Mouse (Mus musculus) kidney, embryonic 16.5 days (tissue): ENCODE measurements around the gene Oprl1. TPM values are rescaled to one million over a fixed set of nuclear protein-coding genes. Genes with fewer than 3 reads are reported as not detected.
A peak's percentile ranks its signal among the peaks of the same experiment; 100 is the strongest.

Experiments used
- ATAC-seq: fragments of 200-750 bp; cut with Nextera tagmentation; 2 replicates; pipeline ENCODE4 v1.8.0; 2017; ENCODE audit warnings: moderate TSS enrichment; ENCODE audit not compliant: low FRiP score, low TSS enrichment
- H3K27ac ChIP-seq: fragments of 300-500 bp; sonication (generic); 2 replicates; pipeline ENCODE4 v1.5.1; 2014; ENCODE audit warnings: low read length
- H3K27me3 ChIP-seq: fragments of 300-500 bp; sonication (generic); 2 replicates; pipeline ENCODE4 v1.6.1; 2014; ENCODE audit warnings: low read length, control low read depth, mixed read lengths; ENCODE audit not compliant: insufficient read depth
- H3K36me3 ChIP-seq: fragments of 300-500 bp; sonication (generic); 2 replicates; pipeline ENCODE4 v1.6.1; 2014; ENCODE audit warnings: low read length, control low read depth, mixed read lengths; ENCODE audit not compliant: insufficient read depth
- H3K4me1 ChIP-seq: fragments of 300-500 bp; sonication (generic); 2 replicates; pipeline ENCODE4 v1.6.1; 2014; ENCODE audit warnings: low read length, control low read depth, mixed read lengths; ENCODE audit not compliant: insufficient read depth
- H3K4me2 ChIP-seq: fragments of 300-500 bp; sonication (generic); replicated peaks from 2 replicates; pipeline ENCODE4 v1.6.1; 2014; ENCODE audit warnings: low read depth, low read length
- H3K4me3 ChIP-seq: fragments of 300-500 bp; sonication (generic); 2 replicates; pipeline ENCODE4 v1.5.1; 2014; ENCODE audit warnings: mild to moderate bottlenecking, low read length
- H3K9ac ChIP-seq: fragments of 300-500 bp; sonication (generic); replicated peaks from 2 replicates; pipeline ENCODE4 v1.6.1; 2014; ENCODE audit warnings: low read length
- H3K9me3 ChIP-seq: fragments of 300-500 bp; sonication (generic); 2 replicates; pipeline ENCODE4 v1.6.1; 2016; ENCODE audit warnings: low read length, control low read depth
- WGBS: fragments of 180-500 bp; shearing (Covaris S2); extraction: QIAGEN DNeasy Blood & Tissue Kit; methylation state at CpG from one replicate; pipeline ENCODE4 v1.1.7; 2014; 5-methylcytosine and 5-hydroxymethylcytosine counted together
- polyA plus RNA-seq: library from polyadenylated mRNA; unstranded; fragments of >200 nt; fragmentation: Nextera tagmentation; extraction: Ambion mirVana; gene quantifications from 2 replicates; pipeline ENCODE4 v1.2.1, GENCODE M21; 2015

Oprl1 gene
- polyA plus RNA-seq, 1 experiment from 2014 or later = 0.50 TPM

DNA sequence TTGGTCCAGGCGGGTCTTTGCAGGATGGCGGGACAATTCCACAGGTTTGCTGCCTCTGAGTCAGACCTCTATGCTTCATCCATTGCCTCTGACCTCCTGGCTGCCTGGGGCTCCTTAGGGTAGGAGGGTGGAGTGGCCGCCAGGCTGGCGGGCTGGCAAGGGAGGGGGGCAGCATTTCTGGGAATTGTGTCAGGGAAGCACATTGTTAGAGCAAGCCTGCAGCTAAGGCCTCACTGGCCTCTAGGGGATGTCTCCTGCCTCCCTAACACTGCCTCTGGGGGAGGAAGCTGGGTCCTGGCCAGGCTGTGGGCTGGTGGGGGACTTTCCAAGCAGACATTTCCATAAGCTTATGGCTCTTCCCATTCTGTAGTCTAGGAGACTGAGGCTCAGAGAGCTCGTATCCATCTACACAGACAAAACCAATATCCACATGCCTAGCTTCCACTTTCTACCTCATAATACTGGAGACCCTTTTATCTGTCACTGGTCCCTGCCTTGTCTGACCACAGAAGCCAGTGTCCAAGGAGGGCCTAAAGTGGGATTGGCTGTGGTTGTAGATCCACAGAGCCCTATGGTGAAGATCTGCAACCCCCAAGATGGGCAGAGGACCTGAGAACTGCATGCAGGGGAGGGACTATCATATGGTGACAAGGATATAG, 37.6 kb upstream of the Oprl1 start:
- Histone ChIP-seq H3K36me3 (no peaks in the 10 kb centered on the region), H3K27ac (peak overlapping the region; percentile 63), H3K9me3 (no peaks in the 10 kb centered on the region), H3K4me1 (peaks cover 27% of the 10 kb centered on the region), H3K9ac (0 out of 2 replicates have a peak overlapping the region, but pooled peaks have one; percentile 22), H3K27me3 (peaks cover 12% of the 10 kb centered on the region), H3K4me2 (no peak overlapping the region), H3K4me3 (no peak overlapping the region)
- WGBS = 72% methylated on average over 5 of the region's 5 CpGs
- no peak for ATAC-seq

DNA sequence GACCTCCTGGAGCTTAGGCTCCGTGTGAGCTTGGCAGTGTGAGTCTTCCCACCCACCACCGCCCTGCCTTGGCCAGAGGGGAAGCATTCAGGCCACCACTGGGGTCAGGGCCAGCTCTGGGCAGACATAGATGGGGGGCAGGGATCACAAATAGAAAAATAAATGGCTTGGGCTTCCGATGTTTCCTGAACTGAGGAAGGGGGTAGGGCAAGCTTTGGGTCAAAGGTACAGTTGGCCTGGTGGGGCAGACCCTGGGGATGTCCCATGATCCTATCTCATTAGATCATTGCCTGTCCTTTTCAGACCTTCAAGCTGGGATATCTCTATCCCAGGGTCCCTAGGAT, 37.1 kb upstream of the Oprl1 start:
- H3K4me1 ChIP-seq = peaks cover 27% of the 10 kb centered on the region
- 58% methylated on average over 3 of the region's 3 CpGs for WGBS
- no peaks in the 10 kb centered on the region for H3K36me3 ChIP-seq
- H3K4me3 ChIP-seq = no peak overlapping the region
- H3K9me3 ChIP-seq = no peaks in the 10 kb centered on the region
- H3K4me2 ChIP-seq = no peak overlapping the region
- H3K9ac ChIP-seq = 0 out of 2 replicates have a peak overlapping the region, but pooled peaks have one; percentile 22
- H3K27me3 ChIP-seq = peaks cover 7% of the 10 kb centered on the region
- ATAC-seq = no peak
- peak overlapping the region; percentile 63 for H3K27ac ChIP-seq

DNA sequence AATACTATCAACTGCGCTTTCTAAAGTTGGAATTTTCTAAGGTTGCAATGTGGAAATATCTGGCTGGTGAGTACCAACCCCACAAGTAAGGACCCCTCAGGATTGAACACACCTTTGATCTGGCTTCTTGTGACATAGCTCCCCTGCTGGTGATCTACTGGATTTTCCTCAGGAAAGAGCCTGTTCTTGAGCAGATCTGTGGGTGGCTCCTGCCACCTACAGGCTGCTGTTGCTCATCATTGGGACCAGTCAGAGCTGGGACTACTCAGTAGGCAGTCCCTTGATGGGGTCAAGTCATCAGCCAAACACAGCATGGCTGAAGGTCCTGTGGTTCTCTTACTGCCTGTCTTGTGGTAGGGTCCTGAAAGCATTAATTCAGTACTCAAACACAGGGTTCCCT, 36.0 kb upstream of the Oprl1 start:
- WGBS = 51% methylated on average over 1 of the region's 1 CpGs
- H3K4me1 ChIP-seq = peaks cover 27% of the 10 kb centered on the region
- H3K27ac ChIP-seq = no peak overlapping the region
- no peak overlapping the region for H3K4me2 ChIP-seq
- no peaks in the 10 kb centered on the region for H3K27me3 ChIP-seq
- H3K9me3 ChIP-seq = no peaks in the 10 kb centered on the region
- H3K4me3 ChIP-seq = no peak overlapping the region
- no peak overlapping the region for H3K9ac ChIP-seq
- H3K36me3 ChIP-seq = no peaks in the 10 kb centered on the region
- peak; percentile 77 for ATAC-seq

DNA sequence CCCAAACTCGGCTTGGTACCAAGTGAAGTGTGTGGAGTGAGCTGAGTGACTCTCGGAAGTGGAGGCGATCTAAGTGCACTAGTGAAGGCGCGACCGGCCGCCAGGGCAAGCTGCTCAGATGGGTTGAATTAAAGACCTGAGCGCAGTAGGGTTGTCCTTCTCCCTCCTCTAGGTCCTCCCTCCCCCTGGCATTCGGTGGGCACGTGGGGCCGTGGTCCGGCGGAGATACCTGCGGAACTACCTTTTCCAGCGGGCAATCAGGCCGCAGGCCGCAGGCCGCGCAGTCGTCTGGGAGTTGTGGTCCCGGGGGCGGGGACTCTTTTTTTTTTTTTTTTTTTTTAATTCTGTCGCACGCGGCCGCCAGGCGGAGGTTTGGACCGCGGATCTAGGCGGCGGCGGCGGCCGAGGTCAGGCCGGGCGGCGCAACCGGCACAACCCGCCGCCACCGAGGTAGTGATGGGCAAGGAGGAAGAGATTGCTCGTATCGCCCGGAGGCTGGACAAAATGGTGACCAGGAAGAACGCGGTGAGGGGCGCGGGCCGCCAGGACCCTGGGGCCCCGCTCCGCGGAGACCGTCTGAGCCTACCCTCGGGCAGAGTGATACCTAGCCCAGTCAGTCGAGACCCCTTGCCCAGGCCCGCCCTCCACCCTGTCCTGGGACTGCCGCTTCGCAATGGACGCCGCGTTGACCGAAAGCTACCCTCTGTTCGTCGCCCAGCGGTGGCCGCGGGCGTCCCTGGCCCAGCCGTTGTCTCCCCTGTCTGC, 34.7 kb upstream of the Oprl1 start, which contains the start of gene Tcea2:
Gene Tcea2 (plus strand): TSS at position 360 of the 765 bp plus-strand sequence.
- H3K4me2 ChIP-seq = peak within 1 kb of the TSS; percentile 85
- no peaks in the 10 kb centered on the region for H3K9me3 ChIP-seq
- H3K27me3 ChIP-seq = no peaks in the 10 kb centered on the region
- H3K27ac ChIP-seq = peak within 1 kb of the TSS; percentile 77; the same call in 1 of the 2 replicates
- H3K4me3 ChIP-seq = peak within 1 kb of the TSS; percentile 66
- peak; percentile 58 for ATAC-seq
- H3K36me3 ChIP-seq = no peaks in the 10 kb centered on the region
- under 1% methylated on average over 65 of the region's 69 CpGs for WGBS
- H3K9ac ChIP-seq = peak within 1 kb of the TSS; percentile 84
- H3K4me1 ChIP-seq = peaks cover 23% of the 10 kb centered on the region

DNA sequence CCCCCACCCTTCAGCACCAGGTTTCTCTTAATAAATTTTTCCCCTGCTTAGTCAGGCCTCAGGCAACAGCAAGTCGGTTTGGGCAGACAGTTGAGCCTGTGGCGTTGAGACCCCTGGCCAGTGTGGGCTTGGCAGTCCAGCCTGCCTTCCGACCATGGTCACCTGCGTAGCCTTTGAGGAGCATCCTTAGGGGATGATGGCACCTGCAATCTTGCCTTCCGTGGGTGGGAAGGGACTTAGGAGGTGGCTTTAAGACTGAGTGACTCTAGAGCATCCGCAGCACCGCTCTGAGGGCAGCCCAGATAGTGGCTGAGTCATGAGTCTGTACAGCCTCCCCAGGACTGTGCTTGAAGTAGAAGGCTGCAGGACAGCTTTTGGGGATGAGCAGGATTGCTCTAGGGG, 34.1 kb upstream of the Oprl1 start:
- Histone ChIP-seq H3K27me3 (no peaks in the 10 kb centered on the region), H3K4me3 (peak overlapping the region; percentile 66), H3K27ac (no peak overlapping the region), H3K36me3 (no peaks in the 10 kb centered on the region), H3K9ac (peak overlapping the region; percentile 84), H3K4me1 (peaks cover 18% of the 10 kb centered on the region), H3K4me2 (peak overlapping the region; percentile 85), H3K9me3 (no peaks in the 10 kb centered on the region)
- WGBS = 12% methylated on average over 7 of the region's 7 CpGs
- ATAC-seq = peak; percentile 37

DNA sequence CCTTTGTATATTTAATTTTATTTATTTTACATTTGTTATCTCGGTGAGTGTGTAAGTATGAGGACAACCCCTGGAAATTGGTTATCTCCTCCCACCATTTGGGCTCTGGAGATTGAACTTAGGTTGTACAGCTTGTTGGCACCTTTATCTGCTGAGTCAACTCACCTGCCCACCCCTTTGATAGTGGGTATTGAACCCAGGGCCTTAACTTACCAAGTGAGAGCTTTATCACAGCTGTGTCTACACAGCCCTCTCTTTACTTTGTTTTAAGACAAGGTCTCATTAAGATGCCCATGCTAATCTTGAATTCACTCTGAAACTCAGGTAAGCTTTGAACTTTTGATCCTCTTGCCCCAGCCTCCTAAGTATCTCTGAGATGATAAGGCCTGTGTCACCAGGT, 32.8 kb upstream of the Oprl1 start:
- WGBS = 82% methylated on average over 1 of the region's 1 CpGs
- H3K4me2 ChIP-seq = no peak overlapping the region
- ATAC-seq = no peak
- no peaks in the 10 kb centered on the region for H3K9me3 ChIP-seq
- H3K27ac ChIP-seq = no peak overlapping the region
- H3K4me1 ChIP-seq = peaks cover 14% of the 10 kb centered on the region
- H3K9ac ChIP-seq = no peak overlapping the region
- H3K36me3 ChIP-seq = peaks cover 7% of the 10 kb centered on the region; the same call in 1 of the 2 replicates
- H3K4me3 ChIP-seq = no peak overlapping the region
- no peaks in the 10 kb centered on the region for H3K27me3 ChIP-seq

GRCm38 (mm10) chr2:181683381-181683780, 31.4 kb upstream of the Oprl1 start:
- no peak for ATAC-seq
- no peak overlapping the region for H3K9ac ChIP-seq
- 62% methylated on average over 4 of the region's 4 CpGs for WGBS
- no peak overlapping the region for H3K27ac ChIP-seq
- H3K36me3 ChIP-seq = peaks cover 16% of the 10 kb centered on the region
- H3K4me3 ChIP-seq = no peak overlapping the region
- H3K27me3 ChIP-seq = no peaks in the 10 kb centered on the region
- H3K4me1 ChIP-seq = peaks cover 14% of the 10 kb centered on the region
- no peak overlapping the region for H3K4me2 ChIP-seq
- H3K9me3 ChIP-seq = no peaks in the 10 kb centered on the region

DNA sequence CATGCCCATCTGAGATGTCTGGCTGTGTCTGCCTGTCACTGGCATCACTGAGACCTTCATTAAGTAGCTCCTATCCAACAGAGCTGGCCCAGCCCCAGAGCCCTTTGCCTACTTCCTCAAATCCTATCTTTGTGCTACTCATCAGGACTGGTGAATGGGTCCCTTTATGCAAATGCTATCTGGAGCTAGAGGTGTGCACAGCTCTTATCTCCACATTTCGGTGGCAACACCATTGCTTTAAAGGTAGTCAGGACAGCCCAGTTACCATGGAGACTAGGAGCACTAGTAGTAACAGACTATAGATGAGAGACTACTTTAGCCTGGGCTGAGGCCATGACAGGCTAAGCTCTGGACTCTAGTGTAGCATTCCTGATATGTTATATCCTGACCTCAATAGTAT, 30.1 kb upstream of the Oprl1 start:
- Histone ChIP-seq H3K36me3 (peaks cover 27% of the 10 kb centered on the region), H3K4me2 (no peak overlapping the region), H3K27ac (no peak overlapping the region), H3K9ac (no peak overlapping the region), H3K4me1 (peaks cover 9% of the 10 kb centered on the region), H3K9me3 (no peaks in the 10 kb centered on the region), H3K4me3 (no peak overlapping the region), H3K27me3 (no peaks in the 10 kb centered on the region)
- 90% methylated on average over 1 of the region's 1 CpGs for WGBS
- ATAC-seq = no peak

DNA sequence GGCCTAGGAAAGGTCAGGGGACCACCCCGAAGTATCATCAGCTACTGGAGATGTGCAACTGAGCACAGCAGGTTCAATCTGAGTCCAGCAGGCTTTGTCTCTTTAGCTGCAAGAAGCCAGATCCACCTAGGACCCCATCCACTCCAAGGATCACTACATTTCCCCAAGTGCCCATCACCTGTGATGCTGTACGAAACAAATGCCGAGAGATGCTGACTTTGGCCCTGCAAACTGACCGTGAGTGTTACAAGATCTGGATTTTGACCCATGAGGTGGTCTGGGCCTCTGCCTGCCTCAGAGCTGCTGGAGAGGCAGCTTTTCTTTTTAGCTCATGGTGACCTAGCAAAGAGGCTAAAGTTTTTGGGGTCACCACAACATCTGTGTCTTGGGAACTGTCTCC, 29.1 kb upstream of the Oprl1 start:
- ATAC-seq = no peak
- Histone ChIP-seq H3K27me3 (no peaks in the 10 kb centered on the region), H3K36me3 (peaks cover 27% of the 10 kb centered on the region), H3K27ac (no peak overlapping the region), H3K4me1 (peaks cover 7% of the 10 kb centered on the region), H3K4me3 (no peak overlapping the region), H3K4me2 (no peak overlapping the region), H3K9ac (no peak overlapping the region), H3K9me3 (no peaks in the 10 kb centered on the region)
- WGBS = 87% methylated on average over 4 of the region's 4 CpGs

DNA sequence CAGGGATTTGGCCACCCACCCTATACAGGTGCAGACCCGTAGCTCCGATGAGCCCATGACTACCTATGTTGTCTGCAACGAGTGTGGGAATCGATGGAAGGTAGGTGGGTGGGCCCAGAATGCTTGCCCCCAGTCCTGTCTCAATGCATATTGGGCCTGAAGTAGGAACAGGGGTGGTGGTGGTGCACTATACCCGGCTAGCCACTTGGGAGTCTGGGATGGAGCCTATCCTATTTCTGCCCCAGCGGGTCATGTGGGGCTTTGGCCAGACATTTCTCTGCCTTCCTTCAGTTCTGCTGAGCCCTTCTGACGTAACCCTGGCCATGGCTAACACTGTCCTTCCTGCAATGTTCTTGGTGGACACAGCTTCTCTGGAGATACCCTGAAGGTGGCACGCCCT, 27.2 kb upstream of the Oprl1 start:
- 93% methylated on average over 8 of the region's 8 CpGs for WGBS
- H3K36me3 ChIP-seq = peaks cover 27% of the 10 kb centered on the region
- no peak for ATAC-seq
- H3K27ac ChIP-seq = no peak overlapping the region
- H3K4me3 ChIP-seq = no peak overlapping the region
- H3K4me1 ChIP-seq = peaks cover 4% of the 10 kb centered on the region
- no peaks in the 10 kb centered on the region for H3K27me3 ChIP-seq
- H3K9me3 ChIP-seq = no peaks in the 10 kb centered on the region
- no peak overlapping the region for H3K9ac ChIP-seq
- H3K4me2 ChIP-seq = no peak overlapping the region
